Mouse (Mus musculus): ENCODE data around the gene Plpp1.

GRCm38 (mm10) chr13:112862342-112862741, 61.8 kb downstream of the Plpp1 start:
- TF ChIP-seq POLR2A (IDR thresholded peaks at IDR 0.05; ENCODE audit: low read depth, low read length), result no peak
- no peak for TF ChIP-seq CTCF (conservative IDR thresholded peaks at IDR 0.05; ENCODE audit: insufficient read depth, insufficient read length, low read depth, low read length)
